Mouse (Mus musculus) adipocyte (in vitro differentiated cells): ENCODE data around the gene Myo1b.
A peak's percentile ranks its signal among the peaks of the same experiment; 100 is the strongest.

ENCODE experiments used
- DNase-seq: peaks from one replicate; pipeline ENCODE4 v3.0.0-alpha.2; 2016; ENCODE audit warnings: low spot score

Gene Myo1b

DNA sequence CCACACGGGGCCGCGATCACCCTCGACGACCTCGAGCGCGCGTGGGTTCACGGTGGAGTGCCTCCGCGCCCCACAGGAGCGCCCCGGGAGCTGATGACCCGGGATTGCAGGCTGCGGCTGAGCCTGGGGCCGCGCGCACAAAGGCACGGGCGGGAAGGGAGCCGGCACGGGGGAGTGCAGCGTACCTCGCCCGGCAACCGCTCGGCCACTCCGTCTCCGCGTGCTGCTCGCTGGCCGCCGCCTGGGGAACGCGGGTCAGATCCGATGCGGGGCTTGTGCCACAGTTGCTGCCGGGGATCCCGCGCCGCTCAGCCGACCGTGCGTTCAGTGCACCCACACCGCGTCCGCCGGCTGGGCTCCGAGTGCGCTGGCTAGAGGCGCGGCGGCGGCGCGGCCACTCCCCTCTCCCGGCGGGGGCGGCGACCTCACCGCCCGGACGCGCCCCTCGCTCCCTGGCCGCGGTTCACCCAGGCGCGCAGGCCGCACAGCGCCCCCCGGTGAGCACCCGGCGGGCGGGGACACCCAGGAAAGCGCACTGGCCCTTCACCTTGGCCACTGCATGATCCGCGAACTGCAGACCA is at the start of gene Myo1b:
Gene Myo1b, minus strand, starts transcription at position 496 of the 581 bp plus-strand sequence.
- DNase-seq, result peak; percentile 66

DNA sequence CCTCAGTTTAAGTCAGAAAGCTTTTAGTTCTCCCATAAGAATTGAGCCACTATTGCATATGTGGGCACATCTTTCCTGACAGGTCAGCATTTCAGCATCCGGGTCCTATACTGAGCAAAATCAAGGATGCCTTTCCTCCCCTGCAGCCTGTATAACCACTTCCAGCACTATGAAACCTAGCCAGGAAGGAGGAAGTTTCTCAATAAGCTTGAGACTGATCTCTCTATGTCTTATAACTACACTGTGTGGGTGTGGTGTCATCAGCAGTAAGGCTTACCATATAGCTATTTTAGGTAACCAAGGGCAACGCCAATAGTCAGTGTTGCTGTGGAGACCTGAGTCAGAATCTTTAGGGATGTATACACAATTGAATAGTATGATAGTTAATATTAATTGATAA is 48.8 kb upstream of the Myo1b start:
- no peak for DNase-seq

DNA sequence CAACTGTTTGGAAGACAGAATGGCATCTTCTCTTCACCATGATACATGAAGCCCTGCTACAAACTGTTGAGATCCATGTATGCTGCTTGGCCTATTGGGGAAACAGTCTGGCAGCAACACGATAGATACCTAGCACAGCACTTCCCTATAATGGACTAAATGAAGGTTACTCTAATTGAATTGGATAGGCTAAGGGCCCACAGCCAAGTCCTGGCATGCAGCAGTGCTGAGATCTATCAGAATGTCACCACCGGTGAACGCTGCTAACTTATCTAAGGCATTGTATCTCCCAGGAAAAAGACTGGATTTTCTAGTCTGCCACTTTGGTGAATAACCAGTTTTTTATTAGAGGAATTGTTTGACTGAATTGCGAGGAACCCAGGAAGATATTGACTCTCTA is 31.2 kb upstream of the Myo1b start:
- no peak for DNase-seq

DNA sequence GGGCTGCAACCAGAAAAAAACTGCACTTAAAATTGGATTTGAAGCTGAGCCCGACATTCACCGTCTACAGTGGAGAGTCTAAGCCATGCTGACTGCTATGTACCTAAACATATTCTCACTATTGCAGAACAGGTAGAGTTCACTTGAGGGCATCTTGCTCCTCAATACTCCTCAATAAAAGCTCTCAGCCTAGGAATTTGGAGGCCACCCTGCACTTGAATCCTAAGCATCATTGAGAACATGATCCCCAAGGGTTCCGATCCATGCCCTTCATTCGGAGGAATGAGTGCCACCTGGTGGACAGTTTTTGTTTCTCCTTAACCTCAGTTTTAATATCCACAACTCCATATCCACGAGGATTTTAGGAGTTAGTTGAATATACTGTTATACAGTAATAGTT is 28.9 kb upstream of the Myo1b start:
- DNase-seq, result peak; percentile 83

DNA sequence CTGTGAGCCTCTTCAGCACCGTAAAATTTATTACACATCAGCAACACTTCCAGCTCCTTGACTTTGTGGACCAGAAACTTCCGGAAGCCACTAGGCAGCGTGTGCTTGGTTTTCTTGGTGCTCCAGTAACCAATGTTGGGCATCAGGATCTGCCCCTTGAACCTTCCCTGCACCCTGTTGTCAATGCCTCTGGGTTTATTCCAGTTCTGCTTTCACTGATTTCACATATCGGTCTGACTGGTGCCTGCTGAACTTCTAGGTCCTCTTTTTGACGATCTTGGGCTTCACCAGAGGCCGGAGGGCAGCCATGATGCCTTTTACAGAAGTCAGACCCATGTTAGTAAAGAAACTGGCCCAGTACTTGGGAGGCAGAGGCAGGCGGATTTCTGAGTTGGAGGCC is 22.5 kb upstream of the Myo1b start:
- no peak for DNase-seq

DNA sequence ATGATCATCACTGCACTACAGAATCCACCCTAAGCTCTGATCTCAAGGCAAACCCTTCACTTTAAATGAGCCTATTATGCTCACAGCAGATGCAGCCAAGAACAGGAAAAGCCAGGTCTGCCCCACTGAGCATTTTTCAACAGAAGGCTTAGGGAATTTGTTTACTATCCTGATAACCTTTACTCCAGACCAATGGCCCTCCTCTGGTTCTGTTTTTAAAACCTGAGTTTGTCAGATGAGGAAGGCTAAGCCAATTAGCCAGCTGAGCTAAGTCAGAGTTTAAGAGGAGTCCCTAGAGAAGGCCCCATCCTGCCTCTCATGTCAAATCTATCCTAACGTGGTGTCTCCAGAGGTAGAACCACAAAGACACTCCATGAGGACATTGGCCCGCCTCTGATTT is 19.1 kb upstream of the Myo1b start:
- DNase-seq, result peak; percentile 15

DNA sequence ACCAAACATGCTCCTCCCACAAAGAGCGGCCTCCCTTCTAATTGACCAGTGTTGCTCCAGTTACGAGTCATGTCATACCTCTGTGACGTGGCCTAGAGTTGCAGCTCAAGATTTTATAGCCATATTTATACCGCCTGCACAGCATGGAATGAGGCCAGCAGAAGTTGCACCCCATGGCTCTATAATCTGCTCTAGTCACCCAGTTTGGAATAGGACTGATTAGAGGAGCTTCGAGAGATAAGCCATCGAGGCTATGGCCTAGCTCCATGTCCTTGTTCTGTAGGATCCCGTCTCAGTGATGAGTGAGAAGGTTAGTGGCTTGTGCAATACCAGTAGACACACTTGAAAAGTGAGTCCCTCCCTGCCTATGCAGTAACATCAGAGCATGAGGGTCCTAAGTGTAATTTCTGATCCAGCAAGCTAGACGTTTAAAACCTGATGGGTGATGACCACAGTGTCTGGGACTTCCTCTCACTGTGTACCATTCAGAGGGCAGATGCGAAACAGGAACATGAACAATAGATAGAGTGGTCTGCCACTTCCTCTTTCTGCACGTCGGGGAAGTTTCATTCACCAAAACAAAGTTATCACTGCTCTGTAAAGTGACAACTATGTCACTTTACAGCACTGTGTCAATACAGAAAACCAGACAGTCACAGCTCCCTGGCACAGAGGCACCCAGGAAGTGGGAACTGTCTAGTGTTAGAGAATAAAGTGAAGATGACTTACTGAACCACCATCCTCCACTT is 18.5 kb upstream of the Myo1b start:
- DNase-seq, result no peak

DNA sequence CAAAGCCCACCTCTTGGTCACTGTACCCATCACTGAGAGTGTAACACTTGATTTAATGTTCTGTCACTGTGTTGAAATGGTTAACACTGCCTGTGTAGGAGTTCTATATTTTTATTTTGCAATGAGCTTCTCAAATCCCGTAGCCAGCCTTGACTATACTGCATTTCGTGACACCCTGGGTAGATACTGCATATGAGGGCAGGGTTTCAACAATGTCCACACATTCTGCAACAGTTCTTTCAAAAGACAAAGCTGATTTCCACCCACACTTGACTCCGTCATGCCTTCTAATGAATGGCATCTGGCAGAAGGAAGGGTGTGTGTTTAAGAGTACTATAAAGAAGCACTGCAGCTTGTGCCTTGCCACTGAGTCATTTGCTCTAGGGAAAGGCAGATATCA is 17.0 kb upstream of the Myo1b start:
- DNase-seq, result no peak

DNA sequence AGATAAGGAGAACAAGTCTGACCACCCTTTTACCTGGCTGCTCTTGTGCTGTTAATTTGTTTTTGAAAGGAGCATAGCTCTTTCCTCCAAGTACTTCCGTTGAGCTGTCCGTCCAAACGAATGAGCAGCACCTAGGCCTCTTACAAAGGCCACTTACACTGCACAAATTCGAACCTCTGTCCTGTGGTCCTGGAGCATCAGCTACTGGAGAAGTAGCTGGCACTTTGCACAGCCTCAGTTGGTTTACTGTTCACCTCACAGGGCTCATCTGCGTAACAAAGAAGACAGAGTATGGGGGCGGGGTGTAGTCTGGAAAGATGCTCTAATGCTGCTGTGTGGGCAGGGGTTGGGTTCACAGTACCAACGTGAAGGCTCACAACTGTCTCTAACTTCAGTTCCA is 15.7 kb upstream of the Myo1b start:
- DNase-seq, result no peak

DNA sequence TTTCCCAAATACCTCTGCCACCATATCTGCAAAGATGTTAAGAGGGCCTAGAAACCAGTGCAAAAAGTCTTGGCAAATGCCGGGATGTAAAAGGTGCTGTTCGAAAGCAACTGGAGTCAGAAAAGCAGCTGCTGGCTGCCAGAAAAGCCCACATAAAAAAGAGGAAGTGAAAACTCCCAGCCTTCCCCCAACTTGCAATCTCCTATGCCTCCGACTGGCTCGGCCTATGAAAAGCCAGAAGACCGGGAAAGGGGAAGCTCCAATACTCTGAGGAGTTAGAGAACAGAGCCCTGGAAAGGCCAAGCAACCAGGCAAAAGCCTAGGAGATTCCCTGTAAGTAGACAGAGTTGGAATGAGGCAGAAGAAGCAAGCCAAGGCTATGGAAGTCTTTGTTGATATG is 14.7 kb upstream of the Myo1b start:
- no peak for DNase-seq

DNA sequence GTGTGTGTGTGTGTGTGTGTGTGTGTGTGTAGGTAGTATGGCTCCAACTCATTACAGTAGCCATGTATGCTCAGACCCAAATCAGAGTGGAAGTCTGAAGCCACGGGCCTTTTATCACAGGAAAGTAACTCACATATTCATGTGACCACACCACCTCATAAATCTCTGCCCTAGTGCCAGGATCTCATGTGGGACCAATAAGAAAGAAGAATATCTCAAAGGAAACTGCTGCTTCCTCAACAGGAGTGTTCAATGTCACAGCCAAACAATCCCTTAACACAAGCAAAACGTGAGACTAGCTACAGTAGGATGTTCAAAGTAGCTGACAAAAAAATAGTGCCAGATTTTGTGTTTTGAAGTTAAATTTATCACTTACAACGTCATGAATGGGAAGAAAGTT is 13.7 kb upstream of the Myo1b start:
- no peak for DNase-seq

DNA sequence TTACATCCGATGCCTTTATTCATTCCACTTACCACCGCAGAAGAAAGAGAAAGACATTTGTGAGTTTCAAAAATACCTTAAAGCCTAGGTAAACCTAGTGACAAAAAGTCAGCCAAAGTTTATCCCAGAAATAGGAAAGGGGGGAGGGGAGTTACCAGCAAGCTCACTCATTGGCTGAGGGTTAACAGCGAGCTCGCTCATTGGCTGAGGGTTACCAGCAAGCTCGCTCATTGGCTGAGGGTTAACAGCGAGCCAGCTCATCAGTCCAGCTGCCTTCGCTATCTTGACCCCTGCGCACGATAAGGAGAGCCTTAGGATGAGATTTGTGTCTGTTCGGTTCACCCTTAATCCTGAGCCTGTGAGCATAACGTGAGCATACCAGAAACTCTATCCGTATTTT is 6.9 kb upstream of the Myo1b start:
- DNase-seq, result no peak

DNA sequence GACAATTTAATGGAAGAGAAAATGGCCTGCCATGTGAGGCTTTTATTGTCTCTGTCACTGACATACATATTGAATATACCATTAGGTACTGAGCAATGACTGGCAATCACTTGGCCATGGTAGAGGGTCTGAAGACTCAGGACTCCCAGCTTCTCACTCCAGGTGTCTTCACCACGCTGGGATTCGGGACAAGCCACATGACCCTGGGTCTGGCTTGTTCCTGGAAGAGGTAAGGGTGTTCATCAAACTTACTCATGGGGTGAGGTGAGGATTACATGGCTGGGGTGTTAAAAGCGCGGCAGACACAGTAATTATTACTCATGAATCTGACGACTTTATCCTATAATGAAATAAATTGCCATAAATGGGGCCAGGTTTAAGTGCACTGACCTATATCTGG is 405 bp upstream of the Myo1b start:
- DNase-seq, result no peak

DNA sequence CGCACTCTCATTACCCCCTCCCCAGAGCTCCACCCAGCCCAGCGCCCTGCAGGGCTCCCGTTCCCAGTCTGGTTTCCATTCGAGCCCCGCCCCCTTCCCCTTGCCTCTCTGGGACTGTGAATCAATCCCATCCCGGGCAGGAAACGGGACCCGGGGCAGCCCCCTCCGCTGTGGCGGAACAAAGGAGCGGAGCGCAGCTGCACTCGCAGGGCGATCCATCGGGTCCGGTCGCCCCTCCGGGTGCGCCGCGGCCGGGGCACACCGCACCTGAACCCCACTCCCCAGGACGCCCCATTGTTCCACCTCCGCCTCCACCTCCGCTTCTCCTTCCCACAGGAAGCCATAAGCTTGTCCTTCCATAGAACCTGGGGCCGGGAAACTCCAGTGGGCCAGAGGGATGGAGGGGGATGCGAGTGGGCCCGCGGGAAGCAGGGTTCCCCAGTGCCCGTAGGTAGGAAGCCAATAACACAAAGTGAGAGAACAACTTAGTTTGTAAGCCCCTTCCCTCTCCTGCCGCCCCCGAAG is 758 bp downstream of the Myo1b start:
- DNase-seq, result peak; percentile 80

DNA sequence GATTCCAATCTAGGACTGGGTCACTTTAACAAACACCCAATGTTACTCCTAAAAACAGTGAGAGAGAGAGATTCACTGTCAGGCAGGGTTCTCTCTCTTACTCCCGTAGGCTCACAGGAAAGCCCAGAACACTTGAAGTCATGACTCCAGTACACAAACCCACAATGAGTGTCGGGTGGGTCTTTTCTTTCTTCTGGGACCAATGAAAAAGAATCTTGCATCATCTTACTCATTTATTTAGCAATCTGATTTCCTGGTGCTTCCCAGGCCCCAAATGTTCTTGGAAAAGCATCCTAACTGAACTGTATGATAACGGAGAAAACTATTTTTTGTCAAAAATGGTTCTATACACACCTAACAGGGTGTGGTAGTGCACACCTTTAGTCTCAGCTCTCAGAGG is 1.8 kb downstream of the Myo1b start:
- no peak for DNase-seq

DNA sequence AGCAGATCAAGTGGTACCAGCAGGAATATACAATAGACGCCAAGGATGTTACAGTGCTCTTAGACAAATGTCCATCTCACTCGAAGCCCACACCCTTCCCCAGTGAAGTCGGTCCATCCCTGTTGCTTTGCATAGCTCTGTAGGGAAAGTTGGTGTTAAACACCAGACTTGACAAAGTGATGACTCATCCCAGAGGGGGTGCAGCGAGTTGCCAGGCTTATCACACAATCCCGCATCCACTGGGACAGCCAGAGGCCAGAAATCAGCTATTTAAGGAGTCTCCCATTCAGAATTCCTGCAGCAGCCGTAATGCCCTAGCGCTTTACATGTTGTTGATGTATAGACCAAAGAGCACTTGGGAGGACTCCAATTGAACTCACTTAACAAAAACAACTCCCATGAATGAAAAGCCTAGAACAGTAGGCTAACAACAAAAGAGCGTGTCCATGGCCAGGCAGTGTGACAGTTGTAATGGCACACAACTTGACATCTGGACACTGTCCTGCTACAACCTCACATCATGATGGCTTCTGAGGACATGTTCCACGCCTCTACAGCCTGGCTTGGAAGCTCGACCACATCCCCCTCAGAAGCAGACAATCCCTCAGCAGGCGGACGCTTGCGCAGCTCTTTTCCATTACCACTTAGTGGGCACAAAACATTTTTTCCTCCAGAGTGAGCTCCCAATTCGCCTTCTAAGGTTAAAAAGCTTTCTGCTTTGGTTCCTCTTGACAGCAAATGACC is 2.6 kb downstream of the Myo1b start:
- no peak for DNase-seq

DNA sequence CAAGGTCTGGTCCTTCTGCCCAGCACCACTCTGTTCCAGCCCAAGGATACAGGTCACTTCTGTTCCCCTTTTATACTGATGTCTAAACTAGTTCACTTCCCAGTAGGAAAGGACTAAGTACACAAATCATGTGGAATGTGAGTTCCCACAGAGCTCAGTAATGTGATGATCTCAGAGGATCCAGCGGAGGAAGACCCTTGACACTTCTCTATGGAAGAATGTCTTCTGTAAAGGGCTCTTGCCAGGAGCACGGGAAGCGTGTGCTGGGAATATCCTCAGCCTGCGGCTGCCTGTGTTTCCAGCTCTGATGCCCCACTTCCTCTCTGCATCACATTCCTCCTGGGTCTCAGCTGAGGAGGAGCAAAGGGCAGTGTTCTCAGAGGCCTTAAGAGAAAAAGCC is 4.5 kb downstream of the Myo1b start:
- no peak for DNase-seq

DNA sequence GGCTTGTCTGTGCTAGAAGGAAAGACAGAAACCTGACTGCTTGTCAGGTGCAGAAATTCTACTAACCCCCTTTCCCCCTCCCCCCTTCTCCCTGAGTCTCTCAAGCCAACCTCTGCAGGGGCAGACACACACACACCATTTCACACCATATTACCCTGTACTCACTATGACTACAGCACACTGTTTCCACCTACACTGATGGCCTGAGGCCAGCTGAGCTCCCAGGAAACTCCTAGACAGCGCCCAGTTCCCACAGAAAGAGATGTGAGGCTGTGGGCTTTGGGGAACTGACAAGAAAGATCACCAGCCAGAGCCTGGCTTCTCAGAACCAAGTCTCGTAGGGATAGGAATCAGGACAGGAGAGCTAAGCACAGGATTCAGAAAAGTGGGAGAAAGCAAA is 6.7 kb downstream of the Myo1b start:
- no peak for DNase-seq

DNA sequence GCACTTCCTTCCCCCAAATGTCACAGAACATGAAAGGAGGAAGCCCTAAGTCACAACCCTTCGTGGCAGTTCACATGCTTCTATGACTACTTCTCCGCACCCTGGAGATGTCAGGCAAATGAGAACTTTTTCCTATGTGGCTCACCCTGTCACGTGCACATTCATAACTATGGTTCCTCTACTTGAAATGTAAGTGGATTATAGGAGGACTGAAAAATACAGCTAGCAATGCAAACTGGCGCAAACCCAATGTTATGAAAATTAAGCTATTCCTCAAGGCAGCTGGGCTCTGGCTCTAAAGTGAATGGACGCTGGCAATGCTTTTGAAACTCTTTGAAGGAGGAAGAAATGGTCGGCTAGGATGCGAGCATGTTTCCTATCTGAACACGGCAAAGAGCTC is 8.1 kb downstream of the Myo1b start:
- DNase-seq, result no peak

DNA sequence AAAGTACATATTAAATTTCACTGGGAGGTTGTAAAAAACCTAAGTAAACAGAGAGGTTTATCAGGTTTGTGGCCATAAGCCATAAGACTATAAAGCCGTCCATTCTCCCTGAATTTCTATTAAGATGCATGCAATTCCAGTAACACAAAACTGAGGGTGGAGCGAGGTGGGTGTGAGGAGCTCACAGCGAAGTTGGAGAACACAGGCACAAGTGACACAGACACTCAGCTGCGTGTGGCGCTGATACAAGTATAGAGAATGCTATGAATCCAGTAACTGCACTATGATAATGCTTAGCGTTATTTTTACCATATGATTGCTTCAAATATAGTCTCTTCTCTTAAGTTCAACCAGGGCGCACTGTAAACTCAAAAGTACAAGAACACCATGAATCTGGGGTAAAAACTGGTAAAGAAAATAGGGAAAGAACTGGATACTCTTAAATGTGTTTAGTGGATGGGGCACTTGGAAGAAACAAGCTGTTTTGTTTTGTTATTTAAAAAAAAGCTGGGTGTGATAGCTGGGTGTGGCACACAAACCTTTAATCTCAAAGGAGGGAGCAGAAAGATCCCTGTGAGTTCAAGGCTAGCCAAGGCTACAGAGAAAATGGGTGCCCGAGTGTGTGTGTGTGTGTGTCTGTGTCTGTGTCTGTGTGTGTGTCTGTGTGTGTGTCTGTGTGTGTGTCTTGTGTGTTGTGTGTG is 9.5 kb downstream of the Myo1b start:
- DNase-seq, result no peak

DNA sequence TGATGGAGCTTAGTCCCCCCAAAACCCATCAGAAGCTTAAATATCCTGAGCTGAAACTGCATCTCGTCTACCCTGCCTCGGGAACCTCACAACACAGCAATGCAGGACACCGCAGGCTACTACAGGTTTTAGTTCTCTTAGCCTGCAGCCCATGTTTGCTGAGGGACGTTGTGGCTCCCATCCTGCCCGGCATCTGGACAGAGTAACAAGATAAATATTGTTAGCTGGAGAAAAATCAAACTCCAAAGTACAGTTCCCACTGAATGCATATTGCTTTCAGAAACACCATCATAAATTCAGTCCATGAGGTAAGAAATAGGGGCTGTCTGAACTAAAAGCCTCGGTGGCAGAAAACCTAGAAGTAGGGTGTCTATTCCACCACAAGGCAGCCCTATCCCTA is 10.8 kb downstream of the Myo1b start:
- no peak for DNase-seq

DNA sequence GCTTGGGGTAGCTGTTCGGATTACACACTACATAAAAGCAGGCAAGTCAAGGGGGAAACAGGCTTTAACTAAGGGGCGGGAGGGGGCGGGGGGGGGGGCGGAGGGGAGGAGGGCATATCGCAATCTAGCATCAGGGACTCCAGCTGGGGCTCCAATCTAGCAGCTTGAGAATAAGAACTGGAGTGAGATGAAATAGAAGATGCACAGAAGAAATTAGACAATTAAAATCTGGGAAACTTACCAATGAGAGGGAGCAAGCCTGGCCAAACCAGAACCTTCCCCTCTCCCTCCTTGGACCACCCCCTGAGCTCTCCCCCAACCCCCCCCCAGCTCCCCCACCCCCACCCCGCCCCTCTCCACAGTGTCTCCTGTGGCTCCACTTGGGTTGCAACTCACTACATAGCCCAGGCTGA is 18.7 kb downstream of the Myo1b start:
- DNase-seq, result no peak

DNA sequence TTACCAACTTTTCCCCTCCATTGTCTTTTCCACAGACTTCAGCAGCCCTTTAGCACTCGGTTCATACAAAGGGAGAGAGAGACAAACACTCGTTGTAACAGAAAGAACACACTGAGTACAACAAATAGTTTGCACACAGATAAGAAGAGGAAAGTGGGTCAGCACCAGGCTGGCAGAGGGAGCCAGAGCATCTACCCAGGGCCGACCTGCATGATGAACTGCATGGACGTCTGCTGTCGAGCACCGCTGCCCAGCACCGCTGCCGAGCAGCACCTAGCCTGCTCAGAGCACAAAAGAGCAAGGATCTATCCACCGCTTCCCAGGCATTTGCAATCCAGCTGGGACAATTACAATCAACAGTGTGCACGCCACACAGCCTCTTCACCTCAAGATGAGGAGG is 19.9 kb downstream of the Myo1b start:
- no peak for DNase-seq
